Mouse (Mus musculus) embryo, embryonic 11 days (tissue): ENCODE results near the gene Herc3.
"Not testable (repeated sequence)": the region's sequence is repeated elsewhere in the genome, so short reads cannot be mapped to it uniquely, and the experiment has no call there.

Source experiments
- DNase-seq: peaks from one replicate; pipeline ENCODE4 v3.0.0-alpha.2; 2015

Gene Herc3

GRCm38 (mm10) chr6:58831232-58832009 lies at the start of gene Herc3:
Herc3 (plus strand) TSS chr6:58831465.
- DNase-seq, result peak; percentile 85

DNA sequence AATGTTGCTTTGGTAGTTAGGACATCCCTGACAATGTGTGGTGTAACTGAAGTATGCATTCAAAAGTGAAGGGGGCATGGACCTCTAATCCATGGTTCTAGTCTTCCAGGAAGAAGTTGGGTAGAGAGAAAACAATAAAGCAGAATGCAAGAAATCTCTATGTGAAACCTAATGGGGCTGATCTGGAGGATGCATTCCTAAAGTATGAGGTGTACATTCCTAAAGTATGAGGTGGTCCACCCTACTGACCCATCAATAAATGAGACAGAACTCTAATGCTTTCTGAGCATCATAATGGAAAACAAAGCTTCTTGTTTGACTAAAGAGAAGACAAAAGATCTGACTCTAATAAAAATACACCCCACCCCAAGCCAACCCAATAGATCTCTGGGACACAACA lies 29.9 kb upstream of the Herc3 start:
- no peak for DNase-seq

DNA sequence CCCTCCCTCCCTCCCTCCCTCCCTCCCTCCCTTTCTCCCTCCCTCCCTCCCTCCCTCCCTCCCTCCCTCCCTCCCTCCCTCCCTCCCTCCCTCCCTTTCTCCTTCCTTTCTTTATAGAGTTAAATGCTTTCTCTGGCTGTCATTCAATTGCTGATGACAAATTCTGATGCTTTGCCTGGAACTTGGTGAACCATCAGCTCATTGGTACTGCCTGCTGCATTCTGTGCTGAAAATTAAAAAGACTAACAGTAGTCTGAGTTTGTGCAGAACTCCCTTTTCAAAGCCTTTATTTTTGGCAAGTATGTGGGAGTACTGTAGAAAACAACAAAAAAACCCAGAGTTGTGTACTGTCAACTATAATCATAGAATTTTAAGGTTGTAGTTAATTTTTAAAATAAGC lies 16.9 kb upstream of the Herc3 start:
- DNase-seq, result no peak

GRCm38 (mm10) chr6:58817037-58817436 lies 14.2 kb upstream of the Herc3 start:
- not testable (repeated sequence) for DNase-seq

GRCm38 (mm10) chr6:58825619-58826018 lies 5.6 kb upstream of the Herc3 start:
- DNase-seq, result no peak

DNA sequence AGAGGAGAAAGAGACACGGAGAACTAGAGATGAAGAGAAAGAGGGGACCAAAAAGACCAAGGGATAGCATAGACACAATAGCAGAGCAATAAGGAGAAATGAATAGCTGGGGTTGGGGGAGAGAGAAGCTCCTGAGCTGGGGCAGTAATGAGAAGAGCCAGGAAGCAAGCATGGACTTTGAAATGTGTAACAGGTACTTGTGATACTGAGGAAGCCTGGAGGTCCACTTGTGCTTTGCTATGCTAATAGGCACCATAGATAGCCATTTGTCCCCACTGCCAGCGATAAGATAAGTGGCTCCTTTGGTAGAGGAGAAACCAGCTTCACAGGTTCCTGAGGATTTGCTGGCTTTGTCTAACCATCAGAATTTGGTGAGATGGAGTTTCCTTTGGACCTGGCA lies 5.2 kb upstream of the Herc3 start:
- DNase-seq, result no peak

GRCm38 (mm10) chr6:58828582-58828981 lies 2.7 kb upstream of the Herc3 start:
- no peak for DNase-seq

GRCm38 (mm10) chr6:58830840-58831231 lies 429 bp upstream of the Herc3 start:
- no peak for DNase-seq

GRCm38 (mm10) chr6:58832591-58833018 lies 1.3 kb downstream of the Herc3 start:
- peak; percentile 21 for DNase-seq

DNA sequence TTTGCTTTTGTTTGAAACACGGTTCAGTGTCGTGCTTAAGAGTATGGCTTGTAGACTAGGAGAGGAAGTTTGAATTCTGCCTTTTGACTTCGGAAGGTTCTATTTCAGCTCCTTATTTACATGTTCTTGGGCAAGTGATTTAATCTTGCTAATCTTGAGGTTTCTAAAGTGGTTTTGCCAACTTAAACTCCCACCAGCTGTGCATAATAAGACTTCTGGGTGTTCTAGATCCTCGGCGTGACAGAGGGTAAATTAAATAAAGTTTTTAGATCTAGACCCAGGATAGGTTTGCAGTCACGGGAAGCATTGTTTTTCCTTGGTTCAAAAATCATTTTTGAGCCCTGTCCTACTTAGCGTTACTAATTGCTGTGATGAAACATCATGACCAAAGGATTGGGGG lies 3.2 kb downstream of the Herc3 start:
- DNase-seq, result no peak

GRCm38 (mm10) chr6:58835591-58835990 lies 4.3 kb downstream of the Herc3 start:
- DNase-seq, result no peak

- no peak for DNase-seq
These were observed 5.2 kb downstream of the Herc3 start for GRCm38 (mm10) chr6:58836476-58836875.

GRCm38 (mm10) chr6:58837917-58838316 lies 6.7 kb downstream of the Herc3 start:
- DNase-seq, result no peak

DNA sequence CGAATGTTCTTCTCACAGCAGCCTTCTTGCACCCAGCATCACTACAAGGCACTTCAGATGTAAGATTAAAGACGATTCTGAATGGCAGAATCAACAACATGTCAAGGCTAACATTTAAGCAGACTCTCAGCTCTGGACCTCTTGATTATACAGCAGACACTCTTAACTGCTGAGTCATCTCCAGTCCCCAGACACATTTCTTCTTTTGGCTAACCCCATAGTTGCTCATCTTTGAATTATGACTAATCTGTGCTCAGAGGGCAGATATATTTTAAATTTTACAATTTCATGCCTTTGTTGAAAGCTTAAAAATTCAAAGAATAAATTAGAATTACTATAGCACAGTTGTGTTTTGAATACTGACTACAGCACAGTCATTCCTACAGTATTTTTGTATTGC lies 9.9 kb downstream of the Herc3 start:
- no peak for DNase-seq

DNA sequence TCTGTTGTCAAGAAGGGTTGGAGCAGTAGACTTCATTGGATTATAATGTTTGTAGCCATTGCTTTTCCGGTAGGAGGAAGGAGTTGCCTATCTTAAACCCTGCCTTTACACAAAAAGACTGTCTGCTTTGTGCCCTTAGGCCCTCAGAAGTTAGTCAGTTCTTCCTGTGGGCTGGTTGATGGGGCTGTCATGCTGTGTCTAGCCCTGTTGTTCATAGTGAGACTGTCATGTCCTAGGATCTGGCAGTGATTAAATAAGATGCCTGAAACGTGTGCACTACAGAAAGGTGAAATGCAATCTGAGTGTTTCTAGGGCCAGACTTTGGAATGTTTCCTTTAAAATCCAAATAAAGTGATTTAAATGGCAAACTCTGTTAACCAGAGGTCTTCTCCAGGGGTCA lies 10.9 kb downstream of the Herc3 start:
- peak; percentile 12 for DNase-seq

DNA sequence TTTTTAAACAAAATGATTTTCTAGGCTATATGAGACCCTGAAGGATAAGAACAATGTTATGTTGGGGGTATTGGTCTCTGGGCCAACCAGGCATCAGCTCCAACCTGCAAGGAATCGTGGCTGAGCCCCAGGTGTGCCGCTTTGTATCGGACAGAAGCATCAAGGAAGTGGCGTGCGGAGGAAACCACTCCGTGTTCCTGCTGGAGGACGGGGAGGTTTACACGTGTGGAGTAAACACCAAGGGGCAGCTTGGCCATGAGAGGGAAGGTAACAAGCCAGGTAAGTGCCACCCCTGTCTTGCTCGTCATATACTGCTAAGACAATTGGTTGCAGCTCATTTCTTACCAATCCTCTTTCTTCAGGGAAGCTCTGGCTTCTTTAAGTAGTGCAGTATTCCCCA lies 12.3 kb downstream of the Herc3 start:
- no peak for DNase-seq

DNA sequence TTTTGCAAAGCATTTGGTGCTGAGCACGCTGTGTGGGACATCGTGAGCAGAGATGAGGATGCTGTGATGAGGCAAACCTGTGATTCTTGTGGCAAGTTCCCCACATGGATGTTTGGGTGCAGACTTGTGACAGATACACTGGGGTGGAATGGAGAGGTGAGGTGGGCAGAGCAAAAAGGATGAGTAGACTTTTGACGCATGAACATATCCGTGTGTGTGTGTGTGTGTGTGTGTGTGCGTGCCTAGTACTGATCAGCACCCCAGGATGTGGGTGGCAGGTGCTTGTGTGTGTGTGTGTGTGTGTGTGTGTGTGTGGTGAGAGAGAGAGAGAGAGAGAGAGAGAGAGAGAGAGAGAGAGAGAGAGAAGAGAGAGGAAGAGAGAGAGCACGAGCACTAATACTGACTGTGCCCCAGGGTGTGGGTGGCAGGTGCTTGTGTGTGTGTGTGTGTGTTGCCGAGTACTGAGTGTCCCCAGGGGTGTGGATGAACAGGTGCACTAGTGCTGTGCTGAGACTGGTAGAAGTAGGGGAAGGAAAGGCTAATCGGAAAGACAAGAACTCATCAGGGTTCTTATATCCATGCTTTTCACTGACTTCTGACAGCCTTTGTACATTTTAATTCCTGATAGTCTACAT lies 13.0 kb downstream of the Herc3 start:
- DNase-seq, result no peak

- no peak for DNase-seq
These were observed 15.8 kb downstream of the Herc3 start for GRCm38 (mm10) chr6:58846850-58847692.

DNA sequence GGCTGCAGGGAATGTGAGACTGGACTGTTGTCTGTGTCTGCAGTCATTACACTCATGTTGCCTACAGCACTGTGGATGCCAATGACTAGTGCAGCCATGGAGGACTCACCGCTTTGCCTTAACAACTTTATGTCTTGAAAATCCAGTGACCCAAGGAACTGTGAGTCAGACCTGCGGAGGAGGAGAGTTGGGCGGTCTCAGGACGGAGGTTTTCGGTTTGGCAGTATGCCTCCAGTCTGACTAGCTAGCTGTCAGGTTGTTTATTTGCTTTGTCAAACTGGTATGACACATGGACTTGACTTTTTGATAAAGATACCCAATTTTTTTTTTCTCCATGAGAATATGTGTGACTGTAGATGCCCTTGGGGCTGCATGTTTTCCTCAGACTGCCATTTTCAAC lies 16.6 kb downstream of the Herc3 start:
- no peak for DNase-seq

- no peak for DNase-seq
These were observed 18.1 kb downstream of the Herc3 start for GRCm38 (mm10) chr6:58849356-58849755.

DNA sequence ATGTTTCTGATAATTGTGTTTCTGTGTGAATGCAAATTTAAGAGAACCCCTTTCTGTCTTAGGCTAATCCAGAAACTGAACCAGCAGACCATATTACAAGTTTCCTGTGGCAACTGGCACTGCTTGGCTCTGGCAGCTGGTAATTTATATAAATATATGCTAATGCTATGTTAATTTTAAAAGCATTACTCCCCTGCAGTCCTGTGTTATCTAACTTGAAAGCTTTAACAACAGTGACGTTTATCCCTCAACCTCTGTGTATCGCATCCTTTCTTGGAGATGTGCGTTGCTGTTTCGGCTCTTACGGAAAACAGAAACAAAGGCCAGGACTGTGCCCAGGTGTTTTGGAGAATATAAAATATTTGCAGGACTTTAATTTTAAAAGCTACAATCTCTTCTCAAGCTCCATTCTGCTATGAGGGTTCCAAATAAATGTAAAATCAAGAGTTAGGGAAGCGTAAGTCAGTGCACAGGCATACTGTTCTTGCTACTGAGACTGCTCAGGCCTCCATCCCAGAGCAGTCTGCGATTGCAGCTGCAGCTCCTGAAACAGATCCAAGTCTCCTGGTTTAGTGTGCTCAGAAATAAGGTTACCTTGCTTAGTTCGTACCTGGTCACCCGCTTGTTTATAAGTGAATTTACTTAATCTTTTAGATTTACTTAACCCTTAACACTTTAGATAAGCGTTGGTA lies 24.6 kb downstream of the Herc3 start:
- DNase-seq, result no peak

- DNase-seq, result no peak
These were observed 25.2 kb downstream of the Herc3 start for GRCm38 (mm10) chr6:58856494-58856893.

GRCm38 (mm10) chr6:58859517-58859916 lies 28.3 kb downstream of the Herc3 start:
- no peak for DNase-seq
